Comparison of ENCODE assay signal across 12 mouse cellular contexts in genomic region chr1:93271751-93272150, GRCm38 (mm10).
"Had no signal": no experiment of that assay in that cellular context is flagged by ENCODE, and none has a peak within 500 bp of the region (broad histone marks: within the 10 kb centered on the region; RNA-seq: fewer than 3 reads in every experiment).

No protein-coding gene starts in this region.

- H3K4me3 ChIP-seq: liver, embryonic 15.5 days; lung, embryonic 15.5 days; megakaryocyte, embryonic 14.5 days; stomach, embryonic 15.5 days had no signal

- H3K4me1 ChIP-seq: liver, embryonic 15.5 days; lung, embryonic 15.5 days; megakaryocyte, embryonic 14.5 days; midbrain, embryonic 12.5 days; stomach, embryonic 15.5 days had no signal

- H3K9me3 ChIP-seq: liver, embryonic 15.5 days; lung, embryonic 15.5 days; midbrain, embryonic 12.5 days; midbrain, embryonic 15.5 days; neural tube, embryonic 13.5 days; stomach, embryonic 15.5 days had no signal

- H3K36me3 ChIP-seq: liver, embryonic 15.5 days; midbrain, embryonic 12.5 days; midbrain, embryonic 15.5 days; neural tube, embryonic 13.5 days; stomach, embryonic 15.5 days had no signal

- H3K4me2 ChIP-seq: liver, embryonic 15.5 days; lung, embryonic 15.5 days; stomach, embryonic 15.5 days had no signal

- DNase-seq: lung, adult 2 months; right cerebral cortex, postnatal 14 days had no signal

- H3K27ac ChIP-seq: liver, embryonic 15.5 days; lung, embryonic 15.5 days; macrophage; midbrain, embryonic 12.5 days; midbrain, embryonic 15.5 days; neural tube, embryonic 13.5 days; stomach, embryonic 15.5 days; stomach, postnatal 0 days had no signal

- H3K9ac ChIP-seq: liver, embryonic 15.5 days; liver, postnatal 0 days; lung, embryonic 15.5 days; midbrain, embryonic 15.5 days; stomach, embryonic 15.5 days had no signal

- H3K27me3 ChIP-seq: liver, embryonic 15.5 days; lung, embryonic 15.5 days; midbrain, embryonic 12.5 days; midbrain, embryonic 15.5 days; neural tube, embryonic 13.5 days; stomach, embryonic 15.5 days had no signal

- ATAC-seq: liver, postnatal 0 days had no signal
